Comparison of ENCODE assay signal across 23 mouse cellular contexts in the genomic region with DNA sequence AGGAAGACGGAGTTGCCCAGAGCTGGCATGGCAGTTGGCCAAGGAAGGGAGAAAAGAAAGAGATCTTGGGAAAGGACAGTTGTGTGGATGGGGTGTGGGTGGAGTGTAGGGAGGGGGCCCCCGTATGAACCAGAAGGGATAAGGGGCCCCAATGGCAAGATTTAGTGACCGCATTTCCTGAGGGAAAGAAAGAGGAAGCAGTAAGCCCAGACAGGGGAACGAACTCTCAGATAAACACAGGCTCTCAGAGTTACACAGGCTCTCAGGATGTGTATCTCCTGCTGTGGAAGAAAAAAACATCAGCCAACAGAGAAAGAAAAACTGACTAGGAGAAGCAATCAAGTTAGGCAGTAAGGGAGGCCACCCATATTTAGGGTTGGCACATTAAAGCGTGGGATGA. TPM values are rescaled to one million over a fixed set of nuclear protein-coding genes. Genes with fewer than 3 reads are reported as not detected.
A peak's percentile ranks its signal among the peaks of the same experiment; 100 is the strongest.
DNase-seq lines count a peak whose midpoint lies in the region; ATAC-seq and TF ChIP-seq lines count a peak whose summit lies in the region.
"Had no signal": no experiment of that assay in that cellular context is flagged by ENCODE, and none has a peak within 500 bp of the region (broad histone marks: within the 10 kb centered on the region; RNA-seq: fewer than 3 reads in every experiment).

No protein-coding gene starts in this region.

- TF ChIP-seq CTCF in liver, adult 2 months (IDR thresholded peaks at IDR 0.05; ENCODE audit: low read depth, low read length) = no peak

- H3K4me2 ChIP-seq in heart, embryonic 11.5 days = no peak overlapping the region
- no peak overlapping the region for H3K4me2 ChIP-seq in liver, embryonic 11.5 days
- H3K4me2 ChIP-seq: forebrain, embryonic 13.5 days; hindbrain, embryonic 12.5 days; liver, embryonic 15.5 days; neural tube, embryonic 12.5 days had no signal

- H3K27me3 ChIP-seq in heart, embryonic 11.5 days (ENCODE audit: control insufficient read depth, insufficient read depth, low read length) = no peaks in the 10 kb centered on the region
- H3K27me3 ChIP-seq in liver, adult 2 months (ENCODE audit: control insufficient read depth, insufficient read depth, low read length) = no peaks in the 10 kb centered on the region
- no peaks in the 10 kb centered on the region for H3K27me3 ChIP-seq in liver, embryonic 11.5 days (replicated peaks; ENCODE audit: control insufficient read depth, insufficient read depth, low read length)
- H3K27me3 ChIP-seq: forebrain, embryonic 13.5 days; hindbrain, embryonic 12.5 days; liver, embryonic 15.5 days; neural tube, embryonic 12.5 days had no signal

- H3K4me3 ChIP-seq in heart, embryonic 11.5 days (ENCODE audit: low read depth, low read length) = no peak overlapping the region
- H3K4me3 ChIP-seq in liver, adult 2 months (ENCODE audit: insufficient read depth, low read depth, low read length) = no peak overlapping the region
- no peak overlapping the region for H3K4me3 ChIP-seq in liver, embryonic 11.5 days (ENCODE audit: low read depth, low read length)
- H3K4me3 ChIP-seq: forebrain, embryonic 13.5 days; gastrocnemius, adult 2 months; hindbrain, embryonic 12.5 days; limb, embryonic 10.5 days; liver, embryonic 15.5 days; neural tube, embryonic 12.5 days had no signal

- peaks cover 23% of the 10 kb centered on the region for H3K36me3 ChIP-seq in heart, embryonic 11.5 days (ENCODE audit: control insufficient read depth, insufficient read depth, low read length)
- no peaks in the 10 kb centered on the region for H3K36me3 ChIP-seq in liver, adult 2 months (ENCODE audit: control insufficient read depth, insufficient read depth, low read length)
- peaks cover 4% of the 10 kb centered on the region; the same call in 1 of the 2 replicates for H3K36me3 ChIP-seq in liver, embryonic 11.5 days (ENCODE audit: control insufficient read depth, insufficient read depth, low read length)
- H3K36me3 ChIP-seq: hindbrain, embryonic 12.5 days; liver, embryonic 15.5 days; neural tube, embryonic 12.5 days had no signal

- 60% methylated on average over 5 of the region's 5 CpGs for WGBS in heart, embryonic 11.5 days (ENCODE audit: insufficient replicate concordance)
- WGBS in liver, adult 2 months = 67% methylated on average over 5 of the region's 5 CpGs
- 35% methylated on average over 5 of the region's 5 CpGs for WGBS in liver, embryonic 11.5 days

- no peak for ATAC-seq in heart, embryonic 11.5 days (replicated peaks; ENCODE audit: insufficient number of reproducible peaks, low FRiP score, low TSS enrichment)
- ATAC-seq in liver, embryonic 11.5 days (replicated peaks; ENCODE audit: low FRiP score) = no peak
- peak; percentile 89 for ATAC-seq in granulocyte monocyte progenitor cell, adult 5-6 weeks (replicated peaks; ENCODE audit: poor library complexity, severe bottlenecking)
- peak; percentile 72 for ATAC-seq in megakaryocyte progenitor cell, adult 5-6 weeks (replicated peaks; ENCODE audit: poor library complexity)
- ATAC-seq: forebrain, embryonic 13.5 days; lung, postnatal 0 days had no signal

- DNase-seq in heart, adult 11 months = no peak
- DNase-seq in liver, adult 2 months (ENCODE audit: extremely low read depth, low read depth, low spot score) = peak; percentile 34
- no peak for DNase-seq in liver, embryonic 11.5 days (ENCODE audit: low spot score)
- DNase-seq in spleen, adult 12 weeks (ENCODE audit: low spot score) = no peak
- no peak for DNase-seq in layer of hippocampus, adult 18-20 months (ENCODE audit: low spot score in 2 of 2)
- DNase-seq: cerebellum, adult 2 months; cerebellum, postnatal 25 days; embryo, embryonic 11 days; gastrocnemius, adult 2 months; heart, postnatal 10 days; kidney, adult 2 months; midbrain, embryonic 14.5 days; right cerebral cortex, postnatal 14 days had no signal

- peaks cover 9% of the 10 kb centered on the region; the same call in 1 of the 2 replicates for H3K4me1 ChIP-seq in heart, embryonic 11.5 days (ENCODE audit: control insufficient read depth, insufficient read depth, low read length)
- peaks cover 6% of the 10 kb centered on the region for H3K4me1 ChIP-seq in liver, adult 2 months (ENCODE audit: control insufficient read depth, insufficient read depth, low read length)
- peaks cover 12% of the 10 kb centered on the region; the same call in 1 of the 2 replicates for H3K4me1 ChIP-seq in liver, embryonic 11.5 days (replicated peaks; ENCODE audit: control insufficient read depth, insufficient read depth, low read length)
- H3K4me1 ChIP-seq: forebrain, embryonic 13.5 days; hindbrain, embryonic 12.5 days; neural tube, embryonic 12.5 days had no signal

- H3K9ac ChIP-seq in heart, embryonic 11.5 days (ENCODE audit: low read depth, low read length) = no peak overlapping the region
- H3K9ac ChIP-seq in liver, adult 2 months (ENCODE audit: low read depth, low read length) = no peak overlapping the region
- no peak overlapping the region for H3K9ac ChIP-seq in liver, embryonic 11.5 days (ENCODE audit: low read depth, low read length)
- H3K9ac ChIP-seq: forebrain, embryonic 13.5 days; hindbrain, embryonic 12.5 days; liver, embryonic 15.5 days; neural tube, embryonic 12.5 days had no signal

- no peaks in the 10 kb centered on the region for H3K79me2 ChIP-seq in liver, adult 2 months (ENCODE audit: control insufficient read depth, insufficient read depth, low read length)

- H3K9me3 ChIP-seq in heart, embryonic 11.5 days (replicated peaks; ENCODE audit: control insufficient read depth, low read length) = no peaks in the 10 kb centered on the region
- no peaks in the 10 kb centered on the region for H3K9me3 ChIP-seq in liver, embryonic 11.5 days (ENCODE audit: control insufficient read depth, low read length)
- H3K9me3 ChIP-seq: forebrain, embryonic 13.5 days; hindbrain, embryonic 12.5 days; limb, embryonic 10.5 days; liver, embryonic 15.5 days; neural tube, embryonic 12.5 days had no signal

- TF ChIP-seq POLR2A in liver, adult 2 months (IDR thresholded peaks at IDR 0.05; ENCODE audit: extremely low read depth, insufficient read depth, low read length) = no peak

- H3K27ac ChIP-seq in heart, embryonic 11.5 days (ENCODE audit: low read depth, low read length) = 0 out of 2 replicates have a peak overlapping the region, but pooled peaks have one; percentile 12
- no peak overlapping the region for H3K27ac ChIP-seq in liver, adult 2 months (replicated peaks; ENCODE audit: insufficient read depth, low read depth, low read length)
- H3K27ac ChIP-seq in liver, embryonic 11.5 days (ENCODE audit: low read depth, low read length) = no peak overlapping the region
- H3K27ac ChIP-seq: forebrain, embryonic 13.5 days; gastrocnemius, adult 2 months; hindbrain, embryonic 12.5 days; kidney, postnatal 0 days; limb, embryonic 10.5 days; liver, embryonic 15.5 days; neural tube, embryonic 12.5 days had no signal

RNA-seq across cellular contexts. Expression of gene Mpzl1, which starts 16.8 kb away (rescaled TPM):
- 129 and 143 TPM in 2 replicates for polyA plus RNA-seq in heart, embryonic 11.5 days (2014; fragmentation: Nextera tagmentation; extraction: Ambion mirVana)
- 1.4 and 2.8 TPM in 2 replicates for total RNA-seq in liver, adult 2 months (2014; rRNA removed)
- 3.8 and 5.8 TPM in 2 replicates for polyA plus RNA-seq in liver, adult 2 months (2012; rRNA removed)
- 85.7 and 89.5 TPM in 2 replicates for polyA plus RNA-seq in liver, embryonic 11.5 days (2014; fragmentation: Nextera tagmentation; extraction: Ambion mirVana)
- total RNA-seq in granulocyte monocyte progenitor cell, adult 5-6 weeks (2014; fragmentation: Nextera tagmentation) = 0.98 and 20.5 TPM in 2 replicates
- total RNA-seq in granulocyte monocyte progenitor cell, adult 5-6 weeks (2017) = 0.41 and 0.73 TPM in 2 replicates
- 2.3 and 4.1 TPM in 2 replicates for total RNA-seq in megakaryocyte progenitor cell, adult 5-6 weeks (2015)
- 0.33 and 0.84 TPM in 2 replicates for total RNA-seq in megakaryocyte progenitor cell, adult 5-6 weeks (2017)
- total RNA-seq in layer of hippocampus, adult 18-20 months (2021) = 10 to 100 TPM; 28.4 to 31.0 TPM

RNA-seq across cellular contexts. Expression of gene Rcsd1, which starts 58.4 kb away (rescaled TPM):
- 85.4 and 91.8 TPM in 2 replicates for polyA plus RNA-seq in heart, embryonic 11.5 days (2014; fragmentation: Nextera tagmentation; extraction: Ambion mirVana)
- total RNA-seq in liver, adult 2 months (2014; rRNA removed) = 2.6 and 3.0 TPM in 2 replicates
- polyA plus RNA-seq in liver, adult 2 months (2012; rRNA removed) = 2.8 and 3.3 TPM in 2 replicates
- polyA plus RNA-seq in liver, embryonic 11.5 days (2014; fragmentation: Nextera tagmentation; extraction: Ambion mirVana) = 13.3 and 17.8 TPM in 2 replicates
- 68.0 and 79.0 TPM in 2 replicates for total RNA-seq in granulocyte monocyte progenitor cell, adult 5-6 weeks (2014; fragmentation: Nextera tagmentation)
- 99.9 and 116 TPM in 2 replicates for total RNA-seq in granulocyte monocyte progenitor cell, adult 5-6 weeks (2017)
- total RNA-seq in megakaryocyte progenitor cell, adult 5-6 weeks (2015) = 48.8 and 48.9 TPM in 2 replicates
- total RNA-seq in megakaryocyte progenitor cell, adult 5-6 weeks (2017) = 110 and 111 TPM in 2 replicates
- 1 to 10 TPM; 4.7 to 4.8 TPM for total RNA-seq in layer of hippocampus, adult 18-20 months (2021)

Comparison
In these comparisons a context has a peak if more than half of its experiments do, and no peak if none do; other contexts are left out.
1. ATAC-seq: peak in granulocyte monocyte progenitor cell, adult 5-6 weeks (single experiment) and megakaryocyte progenitor cell, adult 5-6 weeks (single experiment); none in heart, embryonic 11.5 days (single experiment) and liver, embryonic 11.5 days (single experiment).
2. RNA of gene Rcsd1, which starts 58.4 kb away (total RNA-seq): 68.0 to 116 TPM in granulocyte monocyte progenitor cell, adult 5-6 weeks and 48.8 to 111 TPM in megakaryocyte progenitor cell, adult 5-6 weeks; 4.7 to 4.8 TPM in layer of hippocampus, adult 18-20 months and 2.6 to 3.0 TPM in liver, adult 2 months; every median in the first group is over 4 times any median in the second.